Mouse (Mus musculus) small intestine, adult 2 months (tissue): ENCODE data around the gene Pgs1.

Experiments
- CTCF ChIP-seq: fragments of 200-500 bp; IDR thresholded peaks from 2 replicates; pipeline ENCODE4 v1.5.1; 2012; ENCODE audit warnings: low read depth, mild to moderate bottlenecking, control low read depth, inconsistent platforms, low read length, moderate library complexity, mixed read lengths; ENCODE audit not compliant: insufficient replicate concordance, insufficient read length; ENCODE audit errors: extremely low read depth
- POLR2A ChIP-seq: fragments of 200-500 bp; IDR thresholded peaks from 2 replicates; pipeline ENCODE4 v1.6.1; 2012; ENCODE audit warnings: low read depth, mild to moderate bottlenecking, control low read depth, inconsistent platforms, low read length, moderate library complexity

- no peak for TF ChIP-seq CTCF
- no peak for TF ChIP-seq POLR2A
Observed at GRCm38 (mm10) chr11:118049641-118050040, 63.5 kb downstream of the Pgs1 start.
